Mouse (Mus musculus): ENCODE data around the gene Gdpd3. TPM values are rescaled to one million over a fixed set of nuclear protein-coding genes. Genes with fewer than 3 reads are reported as not detected.
A peak's percentile ranks its signal among the peaks of the same experiment; 100 is the strongest.
"Not testable (repeated sequence)": the region's sequence is repeated elsewhere in the genome, so short reads cannot be mapped to it uniquely, and the experiment has no call there.

Gdpd3 gene
- polyA plus RNA-seq (2016; fragmentation: Nextera tagmentation; extraction: Ambion mirVana), result 0.54 and 0.78 TPM in 2 replicates

DNA sequence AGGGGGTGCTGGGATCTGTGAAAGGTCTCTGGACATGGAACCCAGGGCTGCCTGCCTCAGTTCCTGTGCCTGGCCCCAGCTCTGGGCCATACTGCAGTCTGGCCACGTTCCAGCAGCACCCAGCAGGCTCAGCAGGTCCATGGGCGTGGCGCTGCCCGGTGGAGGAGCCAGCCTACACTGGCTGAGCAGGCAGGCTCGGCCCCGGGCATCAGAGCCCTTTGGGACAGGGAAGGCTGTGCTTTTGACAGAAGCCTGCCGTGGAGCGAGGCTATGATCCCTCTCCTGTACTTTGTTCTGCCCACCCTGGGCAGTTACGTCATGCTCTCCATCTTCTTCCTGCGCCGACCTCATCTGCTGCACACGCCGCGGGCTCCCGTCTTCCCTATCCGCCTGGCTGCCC lies at the start of gene Gdpd3:
TSS of gene Gdpd3 (plus strand) at position 134 of the 400 bp plus-strand sequence.
- H3K4me1 ChIP-seq, result peaks cover 55% of the 10 kb centered on the region
- H3K27me3 ChIP-seq (replicated peaks), result no peaks in the 10 kb centered on the region
- no peak within 1 kb of the TSS; the same call in 1 of the 2 replicates for H3K27ac ChIP-seq
- peaks cover 83% of the 10 kb centered on the region for H3K36me3 ChIP-seq
- 83% methylated on average over 16 of the region's 16 CpGs for WGBS (ENCODE audit: insufficient replicate concordance)
- no peak within 1 kb of the TSS for H3K4me3 ChIP-seq
- 0 out of 2 replicates have a peak within 1 kb of the TSS, but pooled peaks have one; percentile 2 for H3K9ac ChIP-seq
- H3K4me2 ChIP-seq, result no peak within 1 kb of the TSS
- H3K9me3 ChIP-seq (replicated peaks), result no peaks in the 10 kb centered on the region
- ATAC-seq, result no peak

DNA sequence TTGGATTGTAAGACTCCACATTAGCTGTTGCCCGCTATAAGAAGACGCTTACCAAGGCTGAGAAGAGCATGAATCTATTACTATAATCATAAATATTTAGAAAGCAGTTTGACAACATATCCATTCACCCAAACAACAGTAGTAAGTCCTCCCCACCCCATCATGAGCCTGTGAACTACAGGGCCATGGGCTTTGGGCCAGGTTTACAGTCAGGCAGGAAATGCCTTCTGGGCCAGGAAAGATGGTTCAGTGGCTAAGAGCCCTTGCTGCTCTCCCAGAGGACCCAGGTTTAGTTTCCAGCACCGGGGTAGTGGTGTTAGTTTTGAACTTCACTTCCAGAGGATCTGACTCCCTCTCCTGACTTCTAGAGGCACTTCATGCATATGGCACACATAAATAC lies 48.6 kb upstream of the Gdpd3 start:
- Histone ChIP-seq H3K4me3 (no peak overlapping the region), H3K9ac (no peak overlapping the region), H3K9me3 (replicated peaks) (peaks cover 7% of the 10 kb centered on the region; the same call in 1 of the 2 replicates), H3K4me1 (no peaks in the 10 kb centered on the region), H3K27ac (no peak overlapping the region), H3K36me3 (no peaks in the 10 kb centered on the region), H3K27me3 (replicated peaks) (no peaks in the 10 kb centered on the region), H3K4me2 (no peak overlapping the region)
- ATAC-seq, result no peak
- 66% methylated on average over 3 of the region's 3 CpGs for WGBS (ENCODE audit: insufficient replicate concordance)

DNA sequence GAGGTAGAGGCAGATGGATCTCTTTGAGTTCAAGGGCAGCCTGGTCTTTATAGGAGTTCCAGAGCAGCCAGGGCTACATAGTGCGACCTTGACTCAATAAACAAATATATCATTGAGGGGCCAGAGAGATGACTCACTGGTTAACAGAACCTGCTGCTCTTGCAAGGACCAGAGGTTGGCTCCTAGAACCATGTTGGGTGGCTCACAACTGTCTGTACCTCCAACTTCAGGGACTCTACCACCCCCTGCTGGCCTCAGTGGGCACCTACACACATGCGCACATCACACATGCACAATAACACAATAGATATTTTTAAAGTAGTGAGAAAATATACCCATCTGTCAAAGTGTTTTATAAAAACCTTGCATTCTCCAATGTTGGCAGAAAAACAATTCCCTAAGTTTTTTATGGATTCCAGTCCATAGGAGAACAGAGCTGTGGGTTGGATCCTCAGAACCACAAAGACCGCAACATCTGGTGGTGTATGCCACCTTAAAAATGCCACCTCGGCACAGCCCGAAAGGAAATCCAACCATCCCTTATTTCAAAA lies 47.3 kb upstream of the Gdpd3 start:
- H3K4me2 ChIP-seq, result no peak overlapping the region
- H3K4me3 ChIP-seq, result no peak overlapping the region
- no peak overlapping the region for H3K9ac ChIP-seq
- H3K4me1 ChIP-seq, result no peaks in the 10 kb centered on the region
- no peaks in the 10 kb centered on the region for H3K36me3 ChIP-seq
- no peaks in the 10 kb centered on the region for H3K27me3 ChIP-seq (replicated peaks)
- ATAC-seq, result no peak
- peaks cover 7% of the 10 kb centered on the region; the same call in 1 of the 2 replicates for H3K9me3 ChIP-seq (replicated peaks)
- 86% methylated on average over 5 of the region's 5 CpGs for WGBS (ENCODE audit: insufficient replicate concordance)
- H3K27ac ChIP-seq, result no peak overlapping the region

DNA sequence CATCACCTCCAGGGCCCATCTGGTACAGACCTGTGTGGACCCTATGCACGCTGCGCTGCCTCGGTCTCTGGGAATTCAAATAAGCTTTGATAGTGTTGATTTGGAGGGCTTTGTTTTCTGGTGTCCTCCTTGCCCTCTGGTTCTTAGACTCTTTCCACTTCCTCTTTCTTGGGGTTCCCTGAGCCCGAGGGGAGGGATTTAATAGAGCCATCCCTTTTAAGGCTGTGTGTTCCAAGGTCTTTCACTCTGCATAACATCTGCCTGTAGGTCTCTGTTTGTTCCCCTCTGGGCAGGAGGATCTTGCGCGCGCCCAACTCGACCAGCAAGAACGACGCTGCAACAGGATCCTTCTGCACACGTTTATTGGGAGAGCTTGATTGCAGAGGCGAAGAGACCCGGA lies 44.5 kb upstream of the Gdpd3 start:
- Histone ChIP-seq H3K9me3 (replicated peaks) (peaks cover 7% of the 10 kb centered on the region; the same call in 1 of the 2 replicates), H3K4me2 (no peak overlapping the region), H3K9ac (no peak overlapping the region), H3K27me3 (replicated peaks) (no peaks in the 10 kb centered on the region), H3K4me3 (no peak overlapping the region), H3K36me3 (no peaks in the 10 kb centered on the region), H3K4me1 (no peaks in the 10 kb centered on the region), H3K27ac (no peak overlapping the region)
- no peak for ATAC-seq
- 77% methylated on average over 13 of the region's 13 CpGs for WGBS (ENCODE audit: insufficient replicate concordance)

DNA sequence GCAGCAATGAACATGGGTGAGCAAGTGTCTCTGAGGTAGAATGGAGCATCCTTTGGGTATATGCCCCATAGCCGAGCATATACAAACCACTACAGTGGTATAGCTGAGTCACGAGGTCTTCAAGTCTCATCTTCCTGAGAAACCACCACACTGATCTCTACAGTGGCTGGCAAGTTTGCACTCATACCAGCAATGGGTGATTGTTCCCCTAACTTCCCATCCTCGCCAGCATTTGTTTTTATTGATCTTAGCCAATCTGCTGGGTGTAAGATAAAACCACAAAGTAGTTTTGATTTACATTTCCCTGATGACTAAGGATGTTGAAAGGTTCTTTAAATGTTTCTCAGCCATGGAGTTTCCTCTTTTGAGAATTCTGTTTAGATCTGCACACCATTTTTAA lies 41.1 kb upstream of the Gdpd3 start:
- Histone ChIP-seq H3K9me3 (replicated peaks) (peaks cover 7% of the 10 kb centered on the region; the same call in 1 of the 2 replicates), H3K4me3 (no peak overlapping the region), H3K4me2 (no peak overlapping the region), H3K27ac (no peak overlapping the region), H3K4me1 (no peaks in the 10 kb centered on the region), H3K9ac (no peak overlapping the region), H3K36me3 (no peaks in the 10 kb centered on the region), H3K27me3 (replicated peaks) (no peaks in the 10 kb centered on the region)
- no peak for ATAC-seq
- 41% methylated on average over 3 of the region's 3 CpGs for WGBS (ENCODE audit: insufficient replicate concordance)

DNA sequence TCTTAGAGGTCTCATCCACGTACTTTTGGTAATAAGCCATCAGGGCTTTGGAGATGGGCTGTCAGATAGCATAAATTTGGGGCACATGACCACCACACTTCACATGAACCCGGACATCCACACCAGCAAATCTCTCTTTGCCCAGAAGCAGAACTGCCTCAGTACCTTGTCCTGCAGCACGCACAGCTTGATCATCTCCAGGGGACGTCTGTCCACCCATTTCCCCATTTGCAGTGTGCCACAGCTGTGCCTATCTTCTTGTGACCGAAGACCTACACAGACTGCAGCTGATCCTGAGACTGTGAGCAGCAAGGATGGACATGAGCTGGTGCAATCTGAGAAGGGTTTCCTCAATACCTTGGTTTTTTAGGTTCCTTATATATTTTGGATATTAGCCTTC lies 40.5 kb upstream of the Gdpd3 start:
- no peak overlapping the region for H3K4me3 ChIP-seq
- no peak overlapping the region for H3K27ac ChIP-seq
- peaks cover 7% of the 10 kb centered on the region; the same call in 1 of the 2 replicates for H3K9me3 ChIP-seq (replicated peaks)
- no peak overlapping the region for H3K9ac ChIP-seq
- no peak overlapping the region for H3K4me2 ChIP-seq
- H3K27me3 ChIP-seq (replicated peaks), result no peaks in the 10 kb centered on the region
- H3K4me1 ChIP-seq, result no peaks in the 10 kb centered on the region
- 46% methylated on average over 5 of the region's 5 CpGs for WGBS (ENCODE audit: insufficient replicate concordance)
- no peak for ATAC-seq
- H3K36me3 ChIP-seq, result no peaks in the 10 kb centered on the region

DNA sequence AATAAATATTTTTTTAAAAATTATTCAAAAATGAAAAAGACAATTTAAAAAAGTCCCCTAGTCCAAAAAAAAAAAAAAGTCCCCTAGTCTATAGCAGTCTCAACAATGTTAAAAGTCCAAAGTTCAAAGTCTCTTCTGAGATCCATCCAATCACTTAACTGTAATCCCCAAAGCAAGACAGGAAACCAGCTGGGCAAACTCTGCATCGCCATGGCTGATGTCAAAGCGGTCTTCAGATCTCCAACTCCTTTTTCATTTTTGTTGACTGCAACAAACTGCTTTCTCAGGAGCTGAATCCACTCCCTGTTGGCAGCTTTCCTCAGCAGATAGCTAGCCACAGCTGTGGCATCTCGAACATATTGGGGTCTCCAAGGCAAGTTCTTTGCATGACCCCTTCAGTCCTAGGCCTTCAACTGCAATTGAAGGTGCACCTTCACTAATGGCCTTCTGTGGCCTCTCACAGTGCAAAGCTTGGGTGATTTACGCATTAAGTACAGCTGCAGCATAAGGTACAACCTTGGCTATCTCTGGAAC lies 35.8 kb upstream of the Gdpd3 start:
- H3K9me3 ChIP-seq (replicated peaks); H3K4me2 ChIP-seq: not testable (repeated sequence)
- 63% methylated on average over 4 of the region's 4 CpGs for WGBS (ENCODE audit: insufficient replicate concordance)

DNA sequence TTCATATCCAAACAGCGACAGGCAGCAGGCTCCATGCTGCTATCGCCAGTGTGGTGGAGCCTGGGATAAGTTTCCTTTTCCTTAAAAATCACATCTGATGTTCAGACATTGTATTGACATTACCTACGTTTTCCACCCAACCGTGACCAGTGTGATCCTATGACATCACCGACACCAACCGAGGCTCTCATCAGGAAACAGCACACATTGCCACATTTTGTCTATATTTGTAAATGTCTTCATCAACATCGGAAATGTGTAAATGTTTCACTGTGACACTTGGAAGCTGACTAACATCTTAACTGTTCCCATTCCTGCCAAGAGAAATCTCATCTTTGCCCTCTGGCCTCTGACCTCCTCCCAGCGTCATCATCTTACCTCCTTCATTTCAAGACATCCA lies 30.0 kb upstream of the Gdpd3 start:
- Histone ChIP-seq H3K9ac (no peak overlapping the region), H3K27me3 (replicated peaks) (no peaks in the 10 kb centered on the region), H3K4me2 (no peak overlapping the region), H3K9me3 (replicated peaks) (no peaks in the 10 kb centered on the region), H3K36me3 (no peaks in the 10 kb centered on the region), H3K4me3 (no peak overlapping the region), H3K27ac (no peak overlapping the region), H3K4me1 (no peaks in the 10 kb centered on the region)
- ATAC-seq, result no peak
- WGBS (ENCODE audit: insufficient replicate concordance), result 75% methylated on average over 8 of the region's 8 CpGs

More for the DNA sequence above, 35.8 kb upstream of the Gdpd3 start:
- not testable (repeated sequence) for H3K4me1 ChIP-seq; ATAC-seq; H3K27me3 ChIP-seq (replicated peaks); H3K27ac ChIP-seq; H3K4me3 ChIP-seq; H3K36me3 ChIP-seq; H3K9ac ChIP-seq

DNA sequence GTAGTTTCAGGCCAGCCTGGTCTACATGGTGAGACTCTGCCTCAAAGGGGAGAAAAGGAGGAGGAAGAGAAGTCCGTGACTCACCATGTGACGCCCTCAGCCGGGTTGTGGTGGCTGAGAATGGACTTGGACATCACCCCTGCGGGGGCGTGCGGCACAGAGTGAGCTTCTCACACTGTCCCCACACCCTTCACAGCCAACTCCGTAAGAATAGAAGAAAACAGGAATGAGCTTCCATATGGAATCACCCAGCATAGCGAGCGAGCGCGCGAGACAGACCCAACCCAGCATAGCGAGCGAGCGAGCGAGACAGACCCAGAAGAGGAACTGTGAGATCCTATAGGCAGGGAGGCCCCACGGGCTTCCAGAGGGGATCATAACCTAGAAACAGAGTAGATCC lies 26.6 kb upstream of the Gdpd3 start:
- no peak overlapping the region for H3K4me3 ChIP-seq
- no peak for ATAC-seq
- no peaks in the 10 kb centered on the region for H3K27me3 ChIP-seq (replicated peaks)
- H3K4me1 ChIP-seq, result no peaks in the 10 kb centered on the region
- no peak overlapping the region for H3K27ac ChIP-seq
- no peaks in the 10 kb centered on the region for H3K36me3 ChIP-seq
- no peak overlapping the region for H3K9ac ChIP-seq
- H3K9me3 ChIP-seq (replicated peaks), result no peaks in the 10 kb centered on the region
- 73% methylated on average over 17 of the region's 17 CpGs for WGBS (ENCODE audit: insufficient replicate concordance)
- H3K4me2 ChIP-seq, result no peak overlapping the region

DNA sequence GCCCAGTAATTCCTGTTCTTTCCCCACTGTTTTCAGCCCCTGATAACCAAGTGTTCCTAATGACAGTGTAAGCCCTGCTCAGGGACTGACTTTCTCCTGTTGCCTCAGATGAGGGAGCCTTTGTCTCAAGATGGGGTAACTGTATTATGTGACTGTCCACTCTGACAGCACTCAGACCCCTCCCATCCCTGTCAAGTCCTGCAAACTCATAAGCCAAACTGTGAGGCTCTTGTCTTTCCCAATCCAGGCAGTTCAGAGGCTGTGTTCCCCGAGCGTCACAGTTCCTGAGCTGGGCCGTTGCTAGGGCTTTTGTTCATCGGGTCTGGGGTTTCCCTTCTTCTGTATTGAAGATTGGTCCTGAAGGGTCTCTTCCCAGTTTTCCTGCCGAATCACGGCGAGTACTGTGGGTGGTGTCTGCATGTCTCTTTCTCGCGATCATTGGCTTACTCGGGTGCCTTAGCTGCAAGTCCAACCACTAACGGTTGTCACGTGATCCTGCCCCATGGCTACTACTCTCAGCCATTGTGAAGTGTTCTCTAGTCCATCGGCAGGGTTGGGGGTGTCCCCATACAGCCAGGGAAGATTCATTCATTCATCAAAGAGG lies 25.9 kb upstream of the Gdpd3 start:
- Histone ChIP-seq H3K36me3 (no peaks in the 10 kb centered on the region), H3K9ac (no peak overlapping the region), H3K27ac (no peak overlapping the region), H3K27me3 (replicated peaks) (no peaks in the 10 kb centered on the region), H3K9me3 (replicated peaks) (no peaks in the 10 kb centered on the region), H3K4me1 (no peaks in the 10 kb centered on the region), H3K4me2 (no peak overlapping the region), H3K4me3 (no peak overlapping the region)
- ATAC-seq, result no peak
- WGBS (ENCODE audit: insufficient replicate concordance), result 76% methylated on average over 13 of the region's 13 CpGs

DNA sequence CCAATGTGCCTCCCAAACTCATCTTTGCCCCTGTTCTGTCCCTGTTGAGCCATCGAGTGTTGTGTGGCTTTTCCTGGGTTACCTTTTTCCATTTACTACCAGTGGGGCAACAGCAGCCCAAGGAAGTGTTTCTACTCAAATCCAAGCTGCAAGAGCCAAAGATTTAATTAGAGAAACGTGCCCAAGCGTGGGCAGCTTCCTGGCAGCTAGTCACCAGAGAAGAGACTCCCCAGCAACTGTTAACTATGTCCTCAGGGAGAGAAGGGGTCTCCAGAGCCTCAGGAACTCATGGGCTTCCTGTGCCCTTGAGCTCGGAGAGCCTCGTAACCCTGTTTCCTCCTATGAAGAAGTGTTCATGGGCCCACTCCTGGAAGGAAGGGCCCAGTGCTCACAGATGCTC lies 25.2 kb upstream of the Gdpd3 start:
- Histone ChIP-seq H3K27me3 (replicated peaks) (no peaks in the 10 kb centered on the region), H3K9me3 (replicated peaks) (no peaks in the 10 kb centered on the region), H3K4me3 (no peak overlapping the region), H3K9ac (no peak overlapping the region), H3K4me2 (no peak overlapping the region), H3K27ac (no peak overlapping the region), H3K4me1 (peaks cover 3% of the 10 kb centered on the region; the same call in 1 of the 2 replicates), H3K36me3 (no peaks in the 10 kb centered on the region)
- 57% methylated on average over 5 of the region's 5 CpGs for WGBS (ENCODE audit: insufficient replicate concordance)
- no peak for ATAC-seq

DNA sequence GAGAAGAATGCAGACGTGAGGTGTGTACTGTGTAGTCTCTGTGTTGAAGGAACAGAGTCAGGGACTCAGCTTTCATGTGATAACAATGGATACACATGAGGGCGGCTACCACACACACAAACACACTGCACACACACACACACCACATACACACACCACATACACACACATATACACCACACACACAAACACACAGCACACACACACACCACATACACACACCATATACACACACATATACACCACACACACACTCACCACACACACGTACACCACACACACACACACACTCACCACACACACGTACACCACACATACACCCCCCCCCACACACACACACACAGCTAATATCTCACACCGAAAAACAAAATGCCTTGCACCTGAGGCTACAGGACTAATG lies 24.7 kb upstream of the Gdpd3 start:
- Histone ChIP-seq H3K4me2 (no peak overlapping the region), H3K4me3 (no peak overlapping the region), H3K27me3 (replicated peaks) (no peaks in the 10 kb centered on the region), H3K27ac (no peak overlapping the region), H3K36me3 (no peaks in the 10 kb centered on the region), H3K9ac (no peak overlapping the region), H3K4me1 (peaks cover 8% of the 10 kb centered on the region; the same call in 1 of the 2 replicates), H3K9me3 (replicated peaks) (no peaks in the 10 kb centered on the region)
- ATAC-seq, result no peak
- 70% methylated on average over 5 of the region's 5 CpGs for WGBS (ENCODE audit: insufficient replicate concordance)
